Mouse (Mus musculus) common myeloid progenitor, adult 5-6 weeks (primary cell): Measurements from ENCODE around the gene D17Wsu92e. TPM values are rescaled to one million over a fixed set of nuclear protein-coding genes. Genes with fewer than 3 reads are reported as not detected.
A peak's percentile ranks its signal among the peaks of the same experiment; 100 is the strongest.
"Not testable (repeated sequence)": the region's sequence is repeated elsewhere in the genome, so short reads cannot be mapped to it uniquely, and the experiment has no call there.

Source experiments
- ATAC-seq: replicated peaks from 2 replicates; pipeline ENCODE4 v1.8.0; 2016; ENCODE audit warnings: low read depth, mild to moderate bottlenecking, moderate TSS enrichment, inconsistent platforms; ENCODE audit not compliant: poor library complexity, severe bottlenecking
- total RNA-seq: library from RNA; stranded (forward); fragments of 200-1000, 187-1606 nt; gene quantifications from 2 replicates; pipeline ENCODE4 v1.2.3, GENCODE M21; 2017

D17Wsu92e gene
- 59.1 and 69.4 TPM in 2 replicates for total RNA-seq

DNA sequence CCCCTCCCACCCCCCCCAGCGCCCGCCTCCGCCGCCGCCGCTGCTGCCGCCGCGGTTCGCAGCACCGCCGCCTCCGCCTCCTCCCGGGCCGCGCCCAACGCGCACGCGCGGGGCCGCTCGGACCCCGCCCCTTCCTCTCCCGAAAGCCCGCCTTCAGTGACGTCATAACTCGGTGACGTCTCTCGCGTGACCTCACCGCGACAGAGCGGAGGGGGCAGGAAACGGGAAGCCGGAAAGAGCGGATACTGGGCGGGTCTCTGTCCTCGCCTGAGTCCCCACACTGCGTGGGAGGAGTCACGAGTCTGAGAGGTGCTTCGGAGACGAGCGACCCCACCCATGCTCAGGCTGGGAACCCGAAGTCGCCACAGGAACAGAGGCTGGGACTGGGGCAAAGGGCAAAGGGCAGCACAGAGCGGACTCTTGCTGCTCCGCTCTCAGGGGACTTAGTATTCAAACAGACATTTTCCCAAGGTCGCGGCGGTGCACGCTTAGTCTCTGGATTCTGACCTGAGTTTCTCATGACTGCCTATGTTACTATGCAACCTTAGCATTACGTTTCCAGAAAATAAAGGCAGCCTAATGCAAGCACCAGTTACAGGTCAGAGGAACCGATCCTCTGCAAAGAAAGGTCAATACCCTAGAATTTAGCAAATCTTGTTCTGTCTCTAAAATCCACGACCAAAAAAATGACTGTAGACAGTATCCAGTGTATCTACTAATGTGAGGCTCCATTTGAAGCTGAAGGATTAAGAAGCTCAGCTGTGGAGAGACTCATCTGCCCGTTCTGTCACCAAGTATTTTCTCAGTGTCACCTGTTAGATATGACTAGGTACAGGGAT lies at the start of gene D17Wsu92e:
Gene D17Wsu92e, minus strand, starts transcription at position 81 of the 839 bp plus-strand sequence.
- ATAC-seq = peak; percentile 88

DNA sequence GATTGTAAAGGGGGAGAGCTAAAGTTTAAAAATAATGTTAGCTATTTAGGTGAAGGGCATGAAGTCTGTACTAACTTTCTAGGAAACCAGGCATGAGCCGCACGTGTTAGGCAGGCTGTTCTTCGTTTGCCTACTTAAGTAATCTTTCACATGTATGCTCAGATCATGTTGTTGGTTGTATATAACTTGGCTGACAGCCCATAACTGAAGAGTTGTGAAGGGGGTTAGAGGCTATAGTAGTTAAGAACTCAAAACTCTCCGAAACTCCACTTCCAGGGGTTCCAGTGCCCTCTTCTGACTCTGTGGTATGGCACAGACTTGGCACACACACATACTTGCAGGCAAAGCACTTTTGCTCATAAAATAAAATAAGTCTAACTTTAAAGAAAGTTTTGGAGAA lies 46.3 kb upstream of the D17Wsu92e start:
- ATAC-seq = no peak

DNA sequence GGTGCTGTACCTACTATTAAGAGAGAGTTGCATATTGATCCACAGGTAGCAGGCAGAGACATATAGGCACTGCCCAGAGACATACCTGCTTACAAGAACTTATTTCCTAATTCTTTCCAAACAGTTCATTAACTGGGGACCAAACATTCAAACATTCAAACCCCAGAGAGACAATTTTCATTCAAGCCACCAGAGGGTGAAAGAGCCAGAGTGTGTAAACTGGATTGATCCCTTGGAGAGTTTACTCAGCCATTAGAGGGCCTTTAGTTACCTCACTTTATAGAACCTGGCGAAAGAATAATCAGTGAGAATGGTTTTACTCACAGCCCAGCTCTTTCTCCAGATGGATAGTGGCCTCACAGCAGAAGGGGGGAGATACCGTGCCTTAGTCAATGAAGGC lies 45.0 kb upstream of the D17Wsu92e start:
- ATAC-seq = no peak

DNA sequence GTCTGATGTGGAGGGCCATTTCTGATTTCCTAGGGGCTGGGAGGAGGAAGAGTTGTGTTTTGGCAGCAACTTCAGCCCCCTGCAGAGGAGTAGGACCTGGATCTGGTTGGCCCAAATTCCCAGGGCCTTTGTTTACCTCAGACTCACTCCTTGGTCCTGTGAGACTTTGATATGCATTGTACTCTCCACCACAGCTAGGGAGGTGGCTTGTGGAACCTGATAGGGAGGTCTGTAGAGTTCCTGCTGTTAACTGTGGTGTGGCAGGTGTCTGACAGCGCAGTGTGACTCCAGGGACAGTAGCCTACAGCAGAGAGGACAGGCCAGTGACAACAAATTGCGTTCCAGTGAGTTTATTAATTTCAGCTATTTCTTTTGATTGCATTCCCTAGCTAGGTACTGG lies 38.7 kb upstream of the D17Wsu92e start:
- ATAC-seq = peak; percentile 23; the same call in 1 of the 2 replicates

DNA sequence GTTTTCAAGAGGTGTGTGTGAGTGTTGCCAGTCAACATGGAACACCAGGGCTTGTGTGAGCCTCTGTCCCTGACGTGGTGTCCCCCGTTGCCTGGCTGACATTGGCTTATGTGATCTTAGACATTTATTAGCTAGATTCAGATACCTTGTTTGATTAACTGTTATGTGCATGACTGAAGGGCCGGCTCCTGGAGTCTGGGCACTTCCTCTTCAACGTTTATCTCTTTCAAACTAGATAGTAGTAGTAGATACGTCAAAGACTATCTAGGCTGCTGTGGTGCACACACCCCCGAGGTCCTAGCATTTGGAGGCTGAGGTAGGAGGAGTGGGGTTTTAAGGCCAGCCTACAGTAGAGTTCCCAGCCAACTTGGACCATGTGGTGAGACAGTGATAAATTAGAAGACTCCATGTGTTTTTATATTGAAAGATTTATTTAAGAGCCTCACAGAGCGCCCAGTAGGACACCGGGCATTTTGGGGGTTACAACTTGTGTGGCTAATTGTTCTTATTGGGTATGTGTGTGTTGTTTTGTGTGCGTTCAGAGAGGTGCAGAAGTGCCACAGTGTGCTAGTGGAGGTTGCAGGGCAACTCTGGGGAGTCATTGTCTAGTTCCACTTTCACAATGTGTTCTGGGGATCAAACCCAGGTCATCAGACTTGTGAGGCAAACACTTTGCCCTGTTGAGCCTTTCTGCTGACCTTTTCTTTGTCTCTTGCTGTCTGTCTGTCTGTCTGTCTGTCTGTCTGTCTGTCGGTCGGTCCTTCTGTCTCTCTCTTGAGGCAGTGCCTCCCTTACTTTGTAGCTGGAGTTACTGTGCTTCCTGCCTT lies 37.4 kb upstream of the D17Wsu92e start:
- ATAC-seq = peak; percentile 24; the same call in 1 of the 2 replicates

DNA sequence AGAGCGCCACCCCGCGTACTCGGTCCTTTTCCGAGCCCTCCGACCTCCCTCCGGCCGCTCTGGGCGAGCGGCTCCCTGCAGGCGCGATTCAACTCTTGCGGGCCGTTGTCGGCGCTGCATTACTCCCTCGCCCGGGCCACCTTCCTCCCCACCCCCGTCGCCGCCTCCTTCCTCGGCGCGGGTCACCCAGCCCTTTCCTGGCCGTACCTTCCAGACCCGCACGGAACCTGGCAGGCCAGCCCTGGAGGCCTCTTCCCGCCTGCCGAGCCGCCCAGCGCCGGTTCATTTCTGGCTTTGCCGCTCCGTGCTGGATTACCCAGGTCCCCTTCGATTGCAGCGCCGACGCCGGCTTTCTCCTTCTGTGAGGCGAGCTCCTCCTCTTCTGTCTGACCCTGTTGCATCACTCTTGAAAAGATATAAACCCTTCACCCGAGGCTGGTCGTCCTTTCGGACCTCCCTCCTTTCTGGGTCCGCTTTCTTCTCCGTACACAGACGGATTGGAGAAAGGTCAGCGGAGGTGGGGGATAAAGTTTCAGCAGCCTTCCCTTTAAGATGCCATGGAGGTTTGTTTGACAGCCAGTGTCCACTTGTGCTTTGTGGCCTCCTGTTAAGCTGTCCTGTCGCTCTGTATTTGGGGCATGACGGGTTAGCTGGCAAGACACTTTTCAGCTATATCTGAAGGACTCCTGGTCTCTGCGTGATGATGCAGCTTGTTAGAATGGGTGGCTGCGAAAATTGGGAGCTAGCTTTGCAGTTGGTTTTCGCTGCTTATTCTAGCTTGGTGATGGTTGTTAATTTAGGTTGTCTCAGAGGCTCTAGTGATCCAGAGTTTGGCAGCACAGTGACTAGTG lies 36.6 kb upstream of the D17Wsu92e start:
- peak; percentile 41 for ATAC-seq

DNA sequence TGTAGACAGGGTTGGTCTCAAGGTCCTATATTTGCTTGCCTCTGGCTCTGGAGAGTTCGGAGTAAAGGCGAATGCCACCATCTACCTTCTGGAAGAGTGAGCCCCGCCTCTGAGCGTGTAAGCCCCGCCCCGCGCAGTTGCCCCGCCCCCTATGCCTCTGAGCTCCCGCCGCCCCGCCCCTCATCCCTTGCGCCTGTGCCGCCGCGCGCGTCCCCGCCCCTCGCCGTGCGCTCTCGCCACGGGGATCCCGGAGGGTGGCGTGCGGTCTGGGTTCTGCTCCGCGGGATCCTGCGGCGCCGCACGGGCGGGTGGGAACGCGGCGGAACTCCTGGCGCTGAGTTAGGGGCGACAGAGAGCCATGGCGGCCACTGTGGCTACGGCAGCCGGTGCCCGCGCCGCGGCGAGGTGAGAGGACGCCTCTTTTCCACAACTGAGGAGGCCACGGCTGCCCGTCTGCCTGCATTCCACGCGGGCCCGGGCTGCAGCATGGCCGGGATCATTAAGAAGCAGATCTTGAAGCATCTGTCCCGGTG lies 35.9 kb upstream of the D17Wsu92e start, which contains the start of gene Uhrf1bp1:
Gene Uhrf1bp1, plus strand, starts transcription at position 177 of the 533 bp plus-strand sequence.
- peak; percentile 66 for ATAC-seq

DNA sequence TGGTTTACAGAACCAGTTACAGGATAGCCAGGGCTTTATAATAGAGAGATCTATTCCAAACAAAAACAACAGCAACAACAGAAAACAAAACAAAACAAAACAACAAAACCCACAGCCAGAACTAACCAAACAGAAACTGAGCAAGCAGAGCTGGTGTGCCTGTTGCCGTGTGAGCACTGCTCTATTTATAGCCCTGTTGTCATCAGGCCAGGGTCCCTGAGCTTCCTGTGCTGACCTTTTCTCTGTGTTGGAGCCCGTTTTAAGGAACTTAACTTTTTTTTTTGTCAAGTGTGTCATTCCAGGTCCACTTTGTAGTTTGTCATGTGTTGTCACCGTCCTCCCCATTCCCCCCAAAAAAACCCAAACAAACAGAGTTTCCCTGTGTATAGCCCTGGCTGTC lies 30.6 kb upstream of the D17Wsu92e start:
- ATAC-seq = no peak

DNA sequence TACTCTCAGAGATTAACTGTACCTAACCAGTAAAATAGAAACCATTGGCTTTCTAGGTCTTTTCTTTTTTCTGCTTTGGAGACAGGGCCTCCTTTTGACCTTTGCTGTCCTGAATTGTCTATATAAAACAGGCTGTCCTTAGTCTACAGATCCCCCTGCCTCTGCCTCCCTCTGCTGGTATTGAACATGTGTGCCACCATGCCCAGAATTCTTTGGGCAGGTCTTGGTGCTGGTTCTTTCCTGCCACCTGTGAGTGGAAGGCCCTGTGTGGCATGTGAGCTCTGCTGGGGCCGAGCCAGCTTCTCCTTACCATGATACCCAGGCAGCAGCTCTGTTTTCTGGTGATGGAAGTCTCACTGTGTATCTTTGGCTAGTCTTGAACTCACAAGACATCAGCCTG lies 27.9 kb upstream of the D17Wsu92e start:
- ATAC-seq = no peak

DNA sequence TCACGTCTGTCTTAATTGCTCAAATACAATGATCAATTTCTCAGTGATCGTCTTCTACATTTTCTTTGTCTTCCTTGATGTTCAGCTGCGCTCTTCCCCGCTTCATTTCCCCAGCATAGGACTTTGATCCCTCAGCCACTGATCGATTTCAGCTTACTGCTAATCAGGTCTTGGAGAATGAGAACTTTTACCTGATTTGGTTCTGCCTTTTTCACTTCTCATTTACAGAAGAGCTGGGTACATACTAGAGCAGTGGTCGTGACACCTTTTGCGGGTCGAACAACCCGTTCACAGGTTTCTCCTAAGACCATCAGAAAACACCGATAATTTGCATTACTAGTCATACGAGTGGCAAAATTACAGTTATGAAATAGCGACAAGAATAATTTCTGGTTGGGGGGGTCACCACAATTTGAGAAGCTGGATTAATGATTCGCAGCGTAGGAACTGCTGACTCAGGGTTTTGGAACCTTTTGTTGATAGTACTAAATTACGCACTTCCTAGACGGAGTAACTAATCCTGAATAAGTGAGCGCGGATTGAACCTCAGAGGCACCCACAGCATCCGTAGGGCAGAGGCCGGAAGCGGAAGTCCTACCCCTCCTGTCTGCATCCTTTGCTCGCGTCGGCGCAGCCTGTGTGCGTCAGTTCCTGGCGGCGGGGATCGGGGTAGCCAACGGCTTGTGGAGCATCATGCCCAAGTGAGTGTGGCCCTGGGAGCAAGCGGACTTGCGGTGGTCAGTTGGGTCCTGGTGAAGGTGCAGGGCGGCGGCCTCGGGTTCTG lies 19.2 kb upstream of the D17Wsu92e start:
- peak; percentile 100 for ATAC-seq

DNA sequence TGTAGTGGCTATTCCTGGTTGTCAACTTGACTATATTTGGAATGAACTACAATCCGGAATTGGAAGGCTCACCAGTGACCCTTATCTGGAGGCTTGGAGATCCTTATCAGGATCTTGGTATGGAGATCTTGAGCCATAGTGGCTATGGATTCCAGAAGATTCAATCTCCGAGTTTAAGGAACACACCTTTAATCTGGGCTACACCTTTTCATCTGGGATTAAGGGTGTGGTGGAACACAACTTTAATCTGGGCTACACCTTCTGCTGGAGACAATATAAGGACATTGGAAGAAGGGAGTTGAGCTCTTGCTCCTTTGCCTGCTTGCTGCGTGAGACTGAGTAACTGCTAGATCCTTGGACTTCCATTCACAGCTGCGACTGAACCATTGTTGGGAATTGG lies 17.4 kb upstream of the D17Wsu92e start, which contains the start of gene Snrpc:
Gene Snrpc, plus strand, starts transcription at position 301 of the 400 bp plus-strand sequence.
- not testable (repeated sequence) for ATAC-seq

DNA sequence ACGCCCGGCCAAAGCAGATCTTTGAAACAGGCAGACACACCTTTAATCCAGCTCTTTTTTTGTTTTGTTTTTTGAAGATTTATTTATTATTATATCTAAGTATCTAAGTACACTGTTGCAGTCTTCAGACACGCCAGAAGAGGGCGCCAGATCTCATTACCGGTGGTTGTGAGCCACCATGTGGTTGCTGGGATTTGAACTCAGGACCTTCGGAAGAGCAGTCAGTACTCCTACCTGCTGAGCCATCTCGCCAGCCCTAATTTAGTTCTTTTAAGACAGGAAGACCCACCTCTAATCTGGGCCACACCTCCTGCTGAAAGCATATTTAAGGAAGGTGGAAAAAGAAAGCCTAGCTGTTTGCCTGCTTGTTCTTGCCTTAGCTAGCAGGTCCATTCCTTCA lies 10.0 kb upstream of the D17Wsu92e start:
- no peak for ATAC-seq

DNA sequence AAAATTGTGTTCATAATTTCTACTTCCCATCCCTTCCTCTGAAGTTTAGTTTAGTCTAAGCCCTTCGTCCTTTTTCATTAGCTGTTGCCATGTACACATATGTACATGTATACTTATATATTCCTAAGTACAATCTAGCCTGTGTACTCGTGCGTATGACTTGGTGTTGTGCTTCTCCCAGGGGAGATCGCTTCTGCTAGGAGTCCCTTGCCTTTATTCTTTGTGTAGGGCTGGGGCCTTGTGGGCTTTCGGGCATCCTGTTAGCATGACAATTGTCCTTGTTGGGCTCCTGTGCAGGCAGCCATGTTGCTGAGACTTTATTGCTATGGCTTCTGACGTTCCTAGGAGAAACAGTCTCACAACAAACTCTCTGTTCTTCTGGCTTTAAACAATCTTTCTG lies 7.1 kb upstream of the D17Wsu92e start:
- ATAC-seq = no peak

DNA sequence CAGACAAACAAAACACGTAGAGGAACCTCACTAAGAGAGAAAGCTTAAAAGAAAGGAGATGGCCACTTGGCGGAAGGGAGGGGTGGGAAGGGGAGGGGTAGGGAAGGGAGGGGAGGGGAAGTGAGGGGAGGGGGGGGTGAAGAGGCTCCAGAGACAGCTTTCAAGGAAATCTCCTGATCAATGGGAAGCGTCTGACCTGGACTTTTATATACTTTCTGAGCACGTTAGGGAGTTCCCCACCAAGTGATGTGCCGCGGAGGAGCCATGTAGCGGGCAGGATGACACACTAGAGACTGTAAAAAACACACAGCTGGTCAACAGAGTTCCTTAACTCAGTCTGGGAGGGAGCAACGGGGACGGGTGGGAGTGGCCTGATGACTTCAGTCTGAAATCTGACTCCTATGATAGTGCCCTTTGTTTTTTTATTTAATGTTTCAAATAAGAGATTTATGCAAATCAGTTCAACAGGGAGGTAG lies 6.5 kb upstream of the D17Wsu92e start:
- peak; percentile 40 for ATAC-seq

DNA sequence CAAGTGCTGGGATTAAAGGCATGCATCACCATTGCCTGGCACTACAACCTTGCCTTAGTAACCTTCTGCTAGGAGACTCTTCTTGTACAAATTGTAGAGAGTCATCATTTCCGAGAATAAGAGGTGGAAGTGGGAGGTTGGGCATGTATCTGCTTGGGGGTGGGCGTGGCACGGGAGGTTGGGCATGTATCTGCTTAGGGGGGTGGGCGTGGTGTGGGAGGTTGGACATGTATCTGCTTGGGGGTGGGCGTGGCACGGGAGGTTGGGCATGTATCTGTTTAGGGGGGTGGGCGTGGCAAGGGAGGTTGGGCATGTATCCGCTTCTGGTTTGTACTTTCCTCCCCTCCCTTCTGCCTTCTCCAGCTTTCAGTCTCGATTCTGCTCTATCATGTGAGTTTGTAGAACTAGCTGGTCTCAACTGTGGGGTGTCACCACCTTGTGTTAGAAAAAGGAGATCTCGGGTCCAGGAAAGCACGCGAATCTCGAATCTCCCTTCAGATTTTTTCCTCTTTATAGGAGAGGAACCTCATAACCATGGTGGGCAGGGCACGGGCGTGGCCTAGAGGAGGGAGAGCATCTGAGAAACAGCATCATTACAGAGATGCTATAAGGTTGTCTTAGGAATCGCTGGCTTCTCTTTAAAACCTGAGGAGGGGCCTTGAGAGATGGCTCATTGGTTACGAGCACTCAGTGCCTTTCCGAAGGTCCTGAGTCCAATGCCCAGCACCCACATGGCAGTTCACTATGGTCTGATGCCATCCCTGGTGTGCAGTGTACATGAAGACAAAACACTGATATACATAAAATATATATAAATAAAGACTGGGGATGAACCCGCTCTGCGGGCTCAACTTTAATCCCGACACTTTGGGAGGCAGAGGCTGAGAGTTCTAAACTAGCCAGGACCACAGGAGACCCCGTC lies 5.8 kb upstream of the D17Wsu92e start:
- peak; percentile 91 for ATAC-seq

DNA sequence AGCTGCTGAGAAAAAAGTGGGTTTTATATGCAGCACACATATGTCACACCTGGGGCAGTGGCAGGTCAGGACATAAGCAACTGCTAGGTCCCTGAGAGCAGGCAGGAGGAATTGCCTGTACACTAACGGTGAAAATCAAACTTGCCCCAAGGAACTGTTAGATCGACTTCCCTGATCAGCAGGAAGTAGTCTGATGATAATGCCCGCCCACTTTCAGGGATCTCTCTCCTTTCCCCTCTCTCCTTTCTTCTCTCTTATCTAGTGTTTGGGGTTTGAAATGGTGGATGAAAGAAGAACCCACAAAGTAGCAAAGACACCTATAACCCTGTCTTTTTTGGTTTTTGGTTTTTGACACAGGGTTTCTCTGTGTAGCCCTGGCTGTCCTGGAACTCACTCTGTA lies 5.1 kb upstream of the D17Wsu92e start:
- no peak for ATAC-seq

DNA sequence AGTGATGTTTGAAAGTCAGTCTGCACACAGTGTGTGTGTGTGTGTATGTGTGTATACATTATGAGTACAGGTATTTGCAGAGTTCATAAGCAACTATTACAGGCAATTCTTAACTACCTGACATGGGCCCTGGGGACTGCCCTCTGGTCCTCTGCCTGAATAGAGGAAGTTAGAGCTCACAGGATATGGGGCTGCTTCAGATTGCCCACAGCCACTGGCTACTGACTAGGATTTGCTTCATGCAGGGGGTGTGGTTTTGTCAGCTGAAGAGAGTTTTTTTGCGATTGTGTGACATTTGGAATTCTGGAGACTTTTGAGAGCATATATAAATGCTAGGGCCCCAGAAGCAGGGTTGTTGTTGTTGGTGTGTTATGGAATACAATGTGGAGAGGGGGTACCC lies 4.5 kb upstream of the D17Wsu92e start:
- ATAC-seq = peak; percentile 31; the same call in 1 of the 2 replicates
